Mouse (Mus musculus) heart, adult 2 months (tissue): Measurements from ENCODE around the gene Ngfr. TPM values are rescaled to one million over a fixed set of nuclear protein-coding genes. Genes with fewer than 3 reads are reported as not detected.
A peak's percentile ranks its signal among the peaks of the same experiment; 100 is the strongest.

Source experiments
- DNase-seq, 2 experiments: peaks; one replicate each; pipeline ENCODE4 v3.0.0; 2021
- H3K27ac ChIP-seq: fragments of 200-600 bp; 2 replicates; pipeline ENCODE4 v1.8.1; 2022
- H3K27me3 ChIP-seq: fragments of 200-500 bp; 2 replicates; pipeline ENCODE4 v1.6.1; 2012; ENCODE audit warnings: mild to moderate bottlenecking, low read length, inconsistent platforms, mixed read lengths; ENCODE audit not compliant: control insufficient read depth, insufficient read depth
- H3K36me3 ChIP-seq: fragments of 200-500 bp; 2 replicates; pipeline ENCODE4 v1.6.1; 2012; ENCODE audit warnings: low read length, inconsistent platforms; ENCODE audit not compliant: control insufficient read depth, insufficient read depth
- H3K4me1 ChIP-seq: fragments of 200-500 bp; 2 replicates; pipeline ENCODE4 v1.6.1; 2011; ENCODE audit warnings: low read length; ENCODE audit not compliant: control insufficient read depth, insufficient read depth
- H3K4me3 ChIP-seq: fragments of 200-600 bp; 2 replicates; pipeline ENCODE4 v1.8.1; 2022
- H3K79me2 ChIP-seq: fragments of 200-500 bp; replicated peaks from 2 replicates; pipeline ENCODE4 v1.6.1; 2012; ENCODE audit warnings: mild to moderate bottlenecking, inconsistent platforms, low read length, moderate library complexity, mixed read lengths; ENCODE audit not compliant: control insufficient read depth, insufficient read depth
- H3K9ac ChIP-seq: fragments of 200-500 bp; 2 replicates; pipeline ENCODE4 v1.6.1; 2012; ENCODE audit warnings: low read depth, mild to moderate bottlenecking, control low read depth, inconsistent platforms, low read length, mixed read lengths
- CTCF ChIP-seq: fragments of 200-600 bp; IDR thresholded peaks from 2 replicates; pipeline ENCODE4 v1.8.1; 2022; ENCODE audit warnings: antibody characterized with exemption, mild to moderate bottlenecking, moderate library complexity
- EP300 ChIP-seq: fragments of 200-500 bp; IDR thresholded peaks from 2 replicates; pipeline ENCODE4 v1.6.1; 2011; ENCODE audit warnings: low read depth, low read length, control low read depth; ENCODE audit not compliant: insufficient read depth
- POLR2A ChIP-seq: fragments of 200-500 bp; IDR thresholded peaks from 2 replicates; pipeline ENCODE4 v1.6.1; 2011; ENCODE audit warnings: mild to moderate bottlenecking, low read depth, low read length, control low read depth; ENCODE audit not compliant: insufficient read depth
- WGBS: fragments of 180-500 bp; shearing (Covaris S2); methylation state at CpG from one replicate; pipeline ENCODE4 v1.1.7; 2018; 5-methylcytosine and 5-hydroxymethylcytosine counted together
- intact Hi-C: fragments of 180-260 bp; cut with DNase I; formaldehyde crosslinking; loops from one replicate; pipeline ENCODE4 v1.15.1; 2025
- polyA plus RNA-seq: library from polyadenylated mRNA; depleted of rRNA; stranded (reverse); fragments of >200 nt; gene quantifications from 2 replicates; pipeline ENCODE4 v1.2.3, GENCODE M21; 2012
- total RNA-seq, 2 experiments: library from RNA; stranded (reverse); gene quantifications; 2 replicates each; pipeline ENCODE4 v1.2.3; 2021

Gene Ngfr
- total and polyA plus RNA-seq, 3 experiments = 0.26 to 2.2 (median 1.0) TPM

GRCm38 (mm10) chr11:95584651-95585050 is 2.9 kb downstream of the Ngfr start:
- DNase-seq = no peak
- Histone ChIP-seq H3K27ac (no peak overlapping the region), H3K4me1 (no peaks in the 10 kb centered on the region; the same call in 1 of the 2 replicates), H3K79me2 (no peaks in the 10 kb centered on the region), H3K27me3 (peaks cover 7% of the 10 kb centered on the region), H3K36me3 (no peaks in the 10 kb centered on the region), H3K4me3 (no peak overlapping the region), H3K9ac (no peak overlapping the region)
- 28% methylated on average over 9 of the region's 9 CpGs for WGBS
- TF ChIP-seq POLR2A = no peak
- no peak for TF ChIP-seq EP300
- TF ChIP-seq CTCF = no peak
- intact Hi-C loops = no loop called here

DNA sequence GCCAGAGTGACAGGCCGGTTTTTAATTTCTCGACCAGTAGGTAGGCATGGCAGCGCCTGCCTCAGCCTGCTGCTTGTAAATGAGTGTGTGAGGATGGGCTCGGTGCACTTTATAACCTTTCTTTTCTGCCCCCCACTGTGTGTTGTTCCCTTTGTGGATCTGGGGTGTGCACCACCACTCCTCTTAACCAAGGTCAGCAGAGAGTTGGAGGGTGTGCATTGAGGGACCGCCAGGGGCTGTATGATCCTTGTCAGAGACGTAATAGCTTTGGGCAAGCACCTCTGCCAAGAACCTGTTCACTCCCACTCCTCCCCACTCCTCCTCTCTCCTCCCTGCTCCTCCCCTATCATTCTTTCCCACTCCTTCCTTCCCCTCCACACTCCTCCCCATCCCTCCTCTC is 4.1 kb downstream of the Ngfr start:
- Histone ChIP-seq H3K27me3 (peaks cover 8% of the 10 kb centered on the region), H3K27ac (no peak overlapping the region), H3K79me2 (no peaks in the 10 kb centered on the region), H3K9ac (no peak overlapping the region), H3K4me1 (no peaks in the 10 kb centered on the region; the same call in 1 of the 2 replicates), H3K4me3 (no peak overlapping the region), H3K36me3 (no peaks in the 10 kb centered on the region)
- no peak for DNase-seq
- WGBS = 66% methylated on average over 6 of the region's 6 CpGs
- TF ChIP-seq POLR2A (no peak), CTCF (no peak), EP300 (no peak)
- intact Hi-C loops = no loop called here

DNA sequence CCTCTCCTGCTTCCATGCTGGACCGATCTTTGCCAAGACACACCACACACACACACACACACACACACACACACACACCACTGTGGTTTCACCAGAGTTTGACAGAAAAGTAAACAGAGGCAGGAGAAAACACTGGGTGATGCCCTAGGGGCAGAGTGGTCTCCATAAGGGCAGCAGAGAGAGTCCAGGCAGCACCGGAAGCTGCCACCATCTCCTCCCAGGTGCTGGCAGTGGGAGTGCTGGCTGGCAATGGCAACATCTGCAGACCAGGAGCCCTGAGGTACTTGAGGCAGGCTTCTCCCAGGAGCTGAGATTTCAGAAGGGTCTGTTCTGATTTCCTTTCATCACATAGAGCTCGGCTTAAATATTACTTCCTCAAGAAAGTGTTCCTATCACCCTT is 5.3 kb downstream of the Ngfr start:
- 59% methylated on average over 3 of the region's 3 CpGs for WGBS
- no peaks in the 10 kb centered on the region; the same call in 1 of the 2 replicates for H3K4me1 ChIP-seq
- no peak for TF ChIP-seq EP300
- no peak for TF ChIP-seq POLR2A
- no peak for TF ChIP-seq CTCF
- H3K9ac ChIP-seq = no peak overlapping the region
- intact Hi-C loops = no loop called here
- H3K79me2 ChIP-seq = no peaks in the 10 kb centered on the region
- no peak for DNase-seq
- H3K27ac ChIP-seq = no peak overlapping the region
- no peaks in the 10 kb centered on the region for H3K36me3 ChIP-seq
- no peak overlapping the region for H3K4me3 ChIP-seq
- peaks cover 14% of the 10 kb centered on the region for H3K27me3 ChIP-seq

- H3K27me3 ChIP-seq = peaks cover 7% of the 10 kb centered on the region
- intact Hi-C loops = no loop called here
- WGBS = 31% methylated on average over 6 of the region's 6 CpGs
- TF ChIP-seq CTCF (no peak), EP300 (no peak), POLR2A (no peak)
- H3K79me2 ChIP-seq = no peaks in the 10 kb centered on the region
- DNase-seq = no peak
- H3K4me3 ChIP-seq = no peak overlapping the region
- no peaks in the 10 kb centered on the region for H3K4me1 ChIP-seq
- no peak overlapping the region for H3K9ac ChIP-seq
- no peak overlapping the region for H3K27ac ChIP-seq
- no peaks in the 10 kb centered on the region for H3K36me3 ChIP-seq
These were observed 8.1 kb downstream of the Ngfr start for GRCm38 (mm10) chr11:95579455-95579854.

DNA sequence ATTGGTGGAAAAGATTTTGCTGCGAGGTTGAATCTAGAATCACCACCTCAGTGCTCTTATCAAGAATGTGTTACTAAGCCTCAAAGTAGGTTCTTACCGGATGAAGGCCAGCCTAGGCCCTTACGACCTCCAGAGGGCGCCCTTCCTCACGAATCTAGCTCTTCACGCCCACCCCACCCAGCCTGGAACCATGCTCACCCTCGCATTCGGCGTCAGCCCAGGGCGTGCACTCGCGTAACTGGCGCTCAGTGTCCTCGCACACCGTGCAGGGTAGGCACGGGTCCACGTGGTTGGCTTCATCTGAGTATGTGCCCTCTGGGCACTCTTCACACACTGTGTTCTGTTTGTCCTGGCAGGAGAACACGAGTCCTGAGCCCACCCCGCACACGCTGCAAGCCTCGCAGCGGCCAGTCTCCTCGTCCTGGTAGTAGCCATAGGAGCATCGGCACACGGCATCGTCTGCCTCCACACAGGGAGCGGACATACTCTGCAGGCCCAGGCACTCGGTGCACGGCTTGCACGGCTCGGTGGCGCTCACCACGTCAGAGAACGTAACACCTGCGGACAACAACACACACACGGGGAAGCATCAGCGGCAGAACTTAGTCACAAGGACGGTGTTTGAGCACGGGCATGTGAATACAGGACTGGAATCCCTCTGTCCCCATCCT is 9.6 kb downstream of the Ngfr start:
- intact Hi-C loops = loop anchor here (2.0 kb wide), 1 partner anchor 71 kb away; no protein-coding TSS in a partner anchor
- peaks cover 7% of the 10 kb centered on the region for H3K27me3 ChIP-seq
- no peak for DNase-seq
- 30% methylated on average over 39 of the region's 39 CpGs for WGBS
- no peak overlapping the region for H3K4me3 ChIP-seq
- H3K9ac ChIP-seq = no peak overlapping the region
- H3K27ac ChIP-seq = no peak overlapping the region
- no peaks in the 10 kb centered on the region for H3K36me3 ChIP-seq
- TF ChIP-seq CTCF (peak; percentile 57), EP300 (no peak)
- no peaks in the 10 kb centered on the region for H3K79me2 ChIP-seq
- no peaks in the 10 kb centered on the region for H3K4me1 ChIP-seq

- TF ChIP-seq CTCF (no peak), EP300 (no peak), POLR2A (no peak)
- no peaks in the 10 kb centered on the region for H3K79me2 ChIP-seq
- no peak overlapping the region for H3K27ac ChIP-seq
- 60% methylated on average over 8 of the region's 8 CpGs for WGBS
- no peak for DNase-seq
- intact Hi-C loops = loop anchor here (2.0 kb wide), 1 partner anchor 73 kb away; no protein-coding TSS in a partner anchor
- H3K4me3 ChIP-seq = no peak overlapping the region
- no peaks in the 10 kb centered on the region for H3K4me1 ChIP-seq
- peaks cover 7% of the 10 kb centered on the region for H3K27me3 ChIP-seq
- H3K9ac ChIP-seq = no peak overlapping the region
- H3K36me3 ChIP-seq = no peaks in the 10 kb centered on the region
These were observed 11.2 kb downstream of the Ngfr start for GRCm38 (mm10) chr11:95576299-95576698.
